Mouse (Mus musculus): ENCODE data around the gene Amigo1. TPM values are rescaled to one million over a fixed set of nuclear protein-coding genes. Genes with fewer than 3 reads are reported as not detected.

Gene Amigo1
- polyA plus RNA-seq, 1 experiment = 43.7 TPM

DNA sequence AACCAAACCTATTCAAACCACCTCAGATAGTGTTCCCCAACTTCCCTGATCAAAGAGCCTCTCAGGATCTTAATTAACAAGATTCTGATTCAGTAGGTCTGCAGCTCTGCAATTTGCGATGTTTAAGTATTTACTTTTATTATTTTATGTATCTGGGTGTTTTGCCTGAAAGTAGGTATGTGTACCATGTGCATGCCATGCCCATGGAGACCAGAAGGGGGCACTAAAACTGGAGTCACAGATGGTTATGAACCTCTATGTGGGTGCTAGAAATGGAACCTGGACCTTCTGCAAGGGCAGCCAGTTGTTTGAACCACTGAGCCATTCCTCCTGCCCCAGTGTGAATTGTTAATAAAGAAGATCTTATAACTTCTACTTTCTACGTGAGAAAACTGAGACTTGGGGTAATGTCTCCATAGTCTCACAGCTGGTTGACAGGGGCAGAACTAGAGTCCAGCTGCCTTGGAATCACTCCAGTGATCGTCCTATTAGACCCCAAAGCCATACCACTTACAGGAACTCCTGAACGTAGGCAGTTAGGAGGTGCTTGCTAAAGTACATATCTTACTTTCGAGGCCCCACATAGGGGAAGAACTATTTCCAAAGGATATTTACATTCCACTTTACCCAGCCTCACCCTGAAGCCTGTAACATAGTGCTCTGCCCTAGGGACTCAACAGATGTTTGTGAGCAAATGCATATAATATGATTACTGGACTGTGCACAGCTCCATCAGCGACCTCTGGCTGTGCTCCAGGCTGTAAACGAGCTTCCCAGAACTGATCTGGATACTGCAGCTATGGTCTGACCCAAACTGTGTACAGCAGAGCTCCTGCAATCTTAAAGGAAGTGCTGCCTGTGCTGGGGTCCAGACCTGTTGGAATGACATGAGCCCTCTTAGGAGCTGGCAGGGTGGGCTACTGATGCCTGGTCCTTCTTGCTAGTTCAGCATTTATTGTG is 7.1 kb upstream of the Amigo1 start:
- H3K4me3 ChIP-seq (ENCODE audit: insufficient read depth, low read length) = no peak overlapping the region
- TF ChIP-seq CTCF (IDR thresholded peaks at IDR 0.05; ENCODE audit: extremely low read depth, insufficient read depth, low read length) = no peak
- no peak for TF ChIP-seq POLR2A (IDR thresholded peaks at IDR 0.05; ENCODE audit: extremely low read depth, insufficient read depth, low read length)
- H3K27ac ChIP-seq (ENCODE audit: insufficient read depth, low read length) = no peak overlapping the region
- H3K4me1 ChIP-seq (ENCODE audit: control insufficient read depth, insufficient read depth, low read length) = peaks cover 3% of the 10 kb centered on the region; the same call in 1 of the 2 replicates

DNA sequence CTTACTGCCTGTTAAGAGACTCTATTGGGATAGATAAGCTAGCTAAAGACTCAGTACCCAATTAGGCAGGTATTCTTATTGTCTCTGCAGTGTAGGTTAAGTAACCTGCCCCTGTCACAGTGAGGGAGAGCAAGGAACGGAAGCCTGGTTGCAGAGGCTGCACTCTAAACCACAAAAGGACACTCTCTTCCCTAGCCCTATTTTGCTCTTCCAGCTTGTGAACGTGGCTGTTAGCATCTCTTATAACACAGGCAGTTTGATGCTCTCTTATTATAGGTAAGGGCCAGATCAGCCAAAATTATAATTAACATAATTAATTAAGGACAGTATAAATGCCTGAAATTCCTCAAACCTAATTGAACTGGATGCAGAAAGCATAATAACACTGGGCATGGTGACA is 5.6 kb upstream of the Amigo1 start:
- Histone ChIP-seq H3K4me3 (ENCODE audit: insufficient read depth, low read length) (no peak overlapping the region), H3K4me1 (ENCODE audit: control insufficient read depth, insufficient read depth, low read length) (peaks cover under 1% of the 10 kb centered on the region; the same call in 1 of the 2 replicates), H3K27ac (ENCODE audit: insufficient read depth, low read length) (no peak overlapping the region)
- TF ChIP-seq CTCF (IDR thresholded peaks at IDR 0.05; ENCODE audit: extremely low read depth, insufficient read depth, low read length) (no peak), POLR2A (IDR thresholded peaks at IDR 0.05; ENCODE audit: extremely low read depth, insufficient read depth, low read length) (no peak)

DNA sequence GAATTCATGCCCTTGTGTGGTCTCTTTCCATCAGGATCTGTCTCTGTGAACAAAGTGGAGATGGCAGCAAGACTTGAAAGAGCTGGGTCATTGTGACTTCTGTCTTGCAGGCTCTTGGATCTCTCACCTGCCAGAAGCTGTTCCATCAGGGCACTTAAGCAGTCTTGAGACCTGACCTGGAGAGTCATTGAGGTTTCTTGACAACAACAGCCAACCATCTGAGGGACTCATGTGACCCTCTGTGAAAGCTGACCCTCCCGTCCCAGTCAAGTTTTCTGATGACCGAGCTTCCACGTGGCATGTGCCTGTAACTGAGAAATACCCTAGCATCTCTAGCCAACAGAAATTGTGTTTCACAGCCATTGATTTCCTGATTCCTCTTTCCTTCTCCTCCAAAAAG is 1.4 kb upstream of the Amigo1 start:
- TF ChIP-seq POLR2A (IDR thresholded peaks at IDR 0.05; ENCODE audit: extremely low read depth, insufficient read depth, low read length) (no peak), CTCF (IDR thresholded peaks at IDR 0.05; ENCODE audit: extremely low read depth, insufficient read depth, low read length) (no peak)
- Histone ChIP-seq H3K4me1 (ENCODE audit: control insufficient read depth, insufficient read depth, low read length) (peaks cover 15% of the 10 kb centered on the region), H3K4me3 (ENCODE audit: insufficient read depth, low read length) (no peak overlapping the region), H3K27ac (ENCODE audit: insufficient read depth, low read length) (no peak overlapping the region)

DNA sequence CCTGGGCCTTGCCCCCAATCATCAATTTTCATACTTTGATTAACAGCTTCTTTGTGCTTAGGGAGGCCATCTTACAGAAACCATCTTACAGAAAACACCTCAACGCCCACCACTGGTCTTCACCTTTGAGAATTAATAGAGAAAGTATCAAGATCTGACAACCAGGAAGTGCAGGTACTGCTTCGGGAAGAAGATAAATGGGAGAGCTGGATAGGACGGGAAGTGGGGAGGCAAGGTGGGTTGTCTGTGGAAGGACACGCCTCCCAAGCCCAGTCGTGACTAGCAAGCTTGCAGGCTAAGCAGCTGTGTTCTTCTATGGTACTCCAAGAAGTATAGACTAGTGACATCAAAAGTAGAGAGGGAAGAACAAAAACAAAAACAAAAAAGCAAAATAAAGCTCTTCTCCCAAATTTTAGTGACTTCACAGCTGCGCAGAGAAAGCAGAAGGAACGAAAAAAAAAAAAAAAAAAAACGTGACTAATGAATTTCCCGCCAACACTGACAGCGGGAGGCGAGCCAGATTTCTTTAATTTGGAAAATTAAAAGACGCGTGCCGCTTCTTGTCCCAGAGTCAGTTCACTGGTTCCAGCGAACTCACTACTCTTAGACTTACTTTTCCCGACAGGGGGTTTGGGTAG is 556 bp upstream of the Amigo1 start:
- Histone ChIP-seq H3K4me1 (ENCODE audit: control insufficient read depth, insufficient read depth, low read length) (peaks cover 16% of the 10 kb centered on the region), H3K4me3 (ENCODE audit: insufficient read depth, low read length) (peak overlapping the region; percentile 61), H3K27ac (ENCODE audit: insufficient read depth, low read length) (0 out of 2 replicates have a peak overlapping the region, but pooled peaks have one; percentile 8)
- TF ChIP-seq POLR2A (IDR thresholded peaks at IDR 0.05; ENCODE audit: extremely low read depth, insufficient read depth, low read length) (no peak), CTCF (IDR thresholded peaks at IDR 0.05; ENCODE audit: extremely low read depth, insufficient read depth, low read length) (no peak)

DNA sequence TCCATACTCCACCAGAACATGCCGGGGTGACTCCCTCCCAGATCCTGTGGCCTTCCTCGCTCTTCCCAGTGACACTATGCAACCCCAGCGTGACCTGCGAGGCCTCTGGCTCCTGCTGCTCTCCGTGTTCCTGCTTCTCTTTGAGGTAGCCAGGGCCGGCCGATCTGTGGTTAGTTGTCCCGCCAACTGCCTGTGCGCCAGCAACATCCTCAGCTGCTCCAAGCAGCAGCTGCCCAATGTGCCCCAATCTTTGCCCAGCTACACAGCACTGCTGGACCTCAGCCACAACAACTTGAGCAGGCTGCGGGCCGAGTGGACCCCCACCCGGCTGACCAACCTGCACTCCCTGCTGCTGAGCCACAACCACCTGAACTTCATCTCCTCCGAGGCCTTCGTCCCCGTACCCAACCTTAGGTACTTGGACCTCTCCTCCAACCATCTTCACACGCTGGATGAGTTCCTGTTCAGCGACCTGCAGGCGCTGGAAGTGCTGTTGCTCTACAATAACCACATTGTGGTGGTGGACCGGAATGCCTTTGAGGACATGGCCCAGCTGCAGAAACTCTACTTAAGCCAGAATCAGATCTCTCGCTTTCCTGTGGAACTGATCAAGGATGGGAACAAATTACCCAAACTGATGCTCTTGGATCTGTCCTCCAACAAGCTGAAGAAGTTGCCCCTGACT is 1.1 kb downstream of the Amigo1 start:
- H3K27ac ChIP-seq (ENCODE audit: insufficient read depth, low read length) = no peak overlapping the region
- H3K4me1 ChIP-seq (ENCODE audit: control insufficient read depth, insufficient read depth, low read length) = peaks cover 16% of the 10 kb centered on the region
- TF ChIP-seq POLR2A (IDR thresholded peaks at IDR 0.05; ENCODE audit: extremely low read depth, insufficient read depth, low read length) = no peak
- no peak for TF ChIP-seq CTCF (IDR thresholded peaks at IDR 0.05; ENCODE audit: extremely low read depth, insufficient read depth, low read length)
- H3K4me3 ChIP-seq (ENCODE audit: insufficient read depth, low read length) = peak overlapping the region; percentile 61

DNA sequence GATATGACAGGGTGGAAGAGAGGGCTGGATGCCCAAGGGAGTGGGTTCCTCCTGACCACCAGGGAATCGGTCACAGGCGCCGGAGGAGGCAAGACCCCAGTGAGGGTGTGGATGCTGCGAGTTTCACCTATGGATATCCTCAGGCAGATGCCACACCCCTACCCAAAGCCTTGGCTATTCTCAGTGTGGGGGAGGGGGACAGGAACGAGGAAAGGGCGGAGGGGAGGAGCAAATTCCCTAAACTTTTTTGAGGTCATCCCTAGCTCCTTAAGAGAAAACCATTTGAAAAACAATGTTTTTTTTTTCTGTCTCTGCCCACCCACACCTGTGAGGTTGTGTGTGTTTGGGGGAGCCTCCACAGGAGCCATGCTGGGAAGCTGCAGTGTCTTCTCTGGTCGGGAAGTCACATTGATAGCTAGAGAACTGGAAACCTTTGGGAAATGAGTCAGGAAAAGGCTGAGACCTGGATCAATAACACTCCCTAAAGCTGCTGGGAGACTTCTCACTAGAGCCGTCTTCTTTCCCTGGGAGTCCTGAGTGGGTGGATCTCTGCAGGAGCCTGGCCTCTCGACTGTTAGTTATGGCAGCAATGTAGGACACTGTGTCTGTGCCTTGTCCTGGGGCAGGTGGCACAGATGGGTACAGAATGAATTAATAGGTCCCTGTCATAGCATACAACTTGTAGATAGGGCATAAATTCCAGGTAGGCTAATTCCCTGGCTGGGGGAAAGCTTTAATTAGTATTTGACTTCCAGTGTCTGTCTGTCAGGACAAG is 2.8 kb downstream of the Amigo1 start:
- Histone ChIP-seq H3K4me1 (ENCODE audit: control insufficient read depth, insufficient read depth, low read length) (peaks cover 19% of the 10 kb centered on the region), H3K27ac (ENCODE audit: insufficient read depth, low read length) (no peak overlapping the region), H3K4me3 (ENCODE audit: insufficient read depth, low read length) (peak overlapping the region; percentile 61; the same call in 1 of the 2 replicates)
- TF ChIP-seq POLR2A (IDR thresholded peaks at IDR 0.05; ENCODE audit: extremely low read depth, insufficient read depth, low read length) (no peak), CTCF (IDR thresholded peaks at IDR 0.05; ENCODE audit: extremely low read depth, insufficient read depth, low read length) (no peak)

DNA sequence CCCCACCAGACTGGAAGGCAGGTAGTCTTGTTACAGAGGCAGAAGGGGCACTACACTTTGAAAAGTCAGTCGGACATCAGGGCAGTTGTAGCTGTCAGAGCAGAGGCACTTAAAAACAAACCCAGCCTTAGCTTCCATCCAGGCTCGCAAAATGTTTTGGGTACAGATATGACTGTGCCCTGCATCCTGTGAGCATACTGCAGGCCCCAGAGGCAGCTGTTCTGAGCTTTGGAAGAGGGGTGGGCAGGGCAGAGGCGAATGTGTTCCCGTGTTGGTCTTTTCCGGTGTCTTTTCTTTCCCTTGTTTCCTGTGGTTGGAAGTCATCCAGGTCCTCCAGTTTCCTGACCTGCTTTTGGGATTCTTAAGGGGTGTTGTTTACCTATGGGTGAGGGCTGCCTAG is 3.8 kb downstream of the Amigo1 start:
- Histone ChIP-seq H3K4me3 (ENCODE audit: insufficient read depth, low read length) (no peak overlapping the region), H3K27ac (ENCODE audit: insufficient read depth, low read length) (no peak overlapping the region), H3K4me1 (ENCODE audit: control insufficient read depth, insufficient read depth, low read length) (peaks cover 20% of the 10 kb centered on the region)
- TF ChIP-seq CTCF (IDR thresholded peaks at IDR 0.05; ENCODE audit: extremely low read depth, insufficient read depth, low read length) (no peak), POLR2A (IDR thresholded peaks at IDR 0.05; ENCODE audit: extremely low read depth, insufficient read depth, low read length) (no peak)

DNA sequence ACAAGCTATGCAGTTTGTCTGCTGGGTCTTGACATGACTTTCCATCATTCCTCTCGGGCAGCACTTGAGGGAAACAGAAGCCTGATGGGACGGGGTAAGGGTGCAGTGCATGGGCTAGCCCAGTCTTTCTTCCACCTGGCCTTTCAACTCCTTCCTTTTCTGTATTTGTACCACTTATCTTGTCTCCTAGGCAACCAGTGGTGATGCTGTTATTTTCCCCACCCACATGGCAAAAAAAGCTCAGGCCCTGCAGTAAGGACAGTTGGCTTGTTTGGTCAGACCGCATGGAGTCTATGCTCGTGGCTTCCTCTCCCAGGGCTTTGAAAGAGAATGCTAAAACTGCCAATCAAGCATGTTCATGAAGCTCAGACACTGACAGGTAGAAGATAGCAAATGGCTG is 7.6 kb downstream of the Amigo1 start:
- Histone ChIP-seq H3K27ac (ENCODE audit: insufficient read depth, low read length) (peak overlapping the region; percentile 27; the same call in 1 of the 2 replicates), H3K4me1 (ENCODE audit: control insufficient read depth, insufficient read depth, low read length) (peaks cover 16% of the 10 kb centered on the region)
- TF ChIP-seq CTCF (IDR thresholded peaks at IDR 0.05; ENCODE audit: extremely low read depth, insufficient read depth, low read length) = no peak
- no peak for TF ChIP-seq POLR2A (IDR thresholded peaks at IDR 0.05; ENCODE audit: extremely low read depth, insufficient read depth, low read length)

DNA sequence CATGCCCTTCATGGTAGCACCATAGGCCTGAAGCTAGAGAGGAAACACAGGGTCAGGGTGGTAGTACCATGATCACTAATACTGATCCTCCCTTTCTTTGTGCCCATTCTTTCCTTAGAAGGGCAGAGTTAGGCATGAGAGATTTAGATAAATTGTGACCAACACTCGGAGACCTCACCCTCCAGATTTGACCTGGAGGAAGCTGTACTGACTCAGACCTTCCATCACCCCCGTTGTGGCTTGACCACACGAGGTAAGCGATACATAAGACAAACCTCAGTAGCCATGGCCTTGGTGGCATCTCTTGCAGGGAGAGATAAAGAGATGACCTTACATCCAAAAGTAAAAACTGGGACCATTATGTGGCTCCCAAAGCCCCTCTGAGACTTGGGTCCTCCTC is 9.2 kb downstream of the Amigo1 start:
- H3K4me3 ChIP-seq (ENCODE audit: insufficient read depth, low read length) = no peak overlapping the region

More for the DNA sequence above, 7.6 kb downstream of the Amigo1 start:
- H3K4me3 ChIP-seq (ENCODE audit: insufficient read depth, low read length) = no peak overlapping the region

More for the DNA sequence above, 9.2 kb downstream of the Amigo1 start:
- TF ChIP-seq CTCF (IDR thresholded peaks at IDR 0.05; ENCODE audit: extremely low read depth, insufficient read depth, low read length) (no peak), POLR2A (IDR thresholded peaks at IDR 0.05; ENCODE audit: extremely low read depth, insufficient read depth, low read length) (no peak)
- peaks cover 10% of the 10 kb centered on the region for H3K4me1 ChIP-seq (ENCODE audit: control insufficient read depth, insufficient read depth, low read length)
- no peak overlapping the region for H3K27ac ChIP-seq (ENCODE audit: insufficient read depth, low read length)
